Mouse (Mus musculus) embryonic fibroblast, embryonic 13.5 days (primary cell): ENCODE results near the gene Tead1.

Experiments used
- CTCF ChIP-seq: IDR thresholded peaks from 2 replicates; pipeline ENCODE4 v1.5.1; 2011; ENCODE audit warnings: mild to moderate bottlenecking, control low read depth, low read length, moderate library complexity, borderline replicate concordance; ENCODE audit not compliant: insufficient read depth
- POLR2A ChIP-seq: IDR thresholded peaks from 2 replicates; pipeline ENCODE4 v1.6.1; 2011; ENCODE audit warnings: low read depth, mild to moderate bottlenecking, control low read depth, low read length, moderate library complexity

GRCm38 (mm10) chr7:112713509-112713908 is 34.4 kb downstream of the Tead1 start:
- TF ChIP-seq CTCF (no peak), POLR2A (no peak)
